Mouse (Mus musculus) E14TG2a.4 (cell line): ENCODE data around the gene Erg28.

ENCODE experiments used
- H3K27me3 ChIP-seq: 2 replicates; pipeline ENCODE4 v1.6.1; 2014; ENCODE audit warnings: low read length, control low read depth; ENCODE audit not compliant: insufficient read depth
- H3K36me3 ChIP-seq: 2 replicates; pipeline ENCODE4 v1.6.1; 2014; ENCODE audit warnings: low read length, control low read depth; ENCODE audit not compliant: insufficient read depth
- H3K4me1 ChIP-seq: replicated peaks from 2 replicates; pipeline ENCODE4 v1.6.1; 2014; ENCODE audit warnings: low read depth, low read length, control low read depth
- H3K4me3 ChIP-seq: replicated peaks from 2 replicates; pipeline ENCODE4 v1.5.1; 2014; ENCODE audit warnings: mild to moderate bottlenecking, low read length
- H3K9me3 ChIP-seq: 2 replicates; pipeline ENCODE4 v1.6.1; 2014; ENCODE audit warnings: low read length, control low read depth
- CTCF ChIP-seq: conservative IDR thresholded peaks from 2 replicates; pipeline ENCODE4 v1.5.1; 2014; ENCODE audit warnings: low read length
- NANOG ChIP-seq: IDR thresholded peaks from 2 replicates; pipeline ENCODE4 v1.6.1; 2014; ENCODE audit warnings: borderline replicate concordance, low read length, mixed read lengths
- POU5F1 ChIP-seq: IDR thresholded peaks from 2 replicates; pipeline ENCODE4 v1.6.1; 2014; ENCODE audit warnings: low read length, borderline replicate concordance

The Erg28 gene

GRCm38 (mm10) chr12:85809726-85810125 lies 14.6 kb downstream of the Erg28 start:
- Histone ChIP-seq H3K36me3 (peaks cover 44% of the 10 kb centered on the region), H3K9me3 (peaks cover 13% of the 10 kb centered on the region), H3K4me3 (no peak overlapping the region), H3K27me3 (no peaks in the 10 kb centered on the region), H3K4me1 (peaks cover 50% of the 10 kb centered on the region)
- TF ChIP-seq NANOG: no peak
- TF ChIP-seq POU5F1: no peak
- no peak for TF ChIP-seq CTCF

- H3K4me1 ChIP-seq: no peaks in the 10 kb centered on the region
- H3K4me3 ChIP-seq: no peak overlapping the region
- no peaks in the 10 kb centered on the region for H3K36me3 ChIP-seq
- H3K9me3 ChIP-seq: no peaks in the 10 kb centered on the region
- TF ChIP-seq CTCF: no peak
- no peak for TF ChIP-seq POU5F1
- no peak for TF ChIP-seq NANOG
- H3K27me3 ChIP-seq: peaks cover 2% of the 10 kb centered on the region
Observed at GRCm38 (mm10) chr12:85800031-85800430, 24.3 kb downstream of the Erg28 start.

- Histone ChIP-seq H3K4me1 (no peaks in the 10 kb centered on the region), H3K9me3 (no peaks in the 10 kb centered on the region), H3K36me3 (no peaks in the 10 kb centered on the region), H3K27me3 (no peaks in the 10 kb centered on the region; the same call in none of the 2 replicates), H3K4me3 (no peak overlapping the region)
- no peak for TF ChIP-seq CTCF
- TF ChIP-seq NANOG: no peak
- no peak for TF ChIP-seq POU5F1
Observed at GRCm38 (mm10) chr12:85795551-85795950, 28.8 kb downstream of the Erg28 start.

- Histone ChIP-seq H3K4me1 (no peaks in the 10 kb centered on the region), H3K27me3 (no peaks in the 10 kb centered on the region; the same call in none of the 2 replicates), H3K9me3 (0 out of 2 replicates have a peak, but pooled peaks cover 4% of the 10 kb centered on the region), H3K36me3 (no peaks in the 10 kb centered on the region), H3K4me3 (no peak overlapping the region)
- TF ChIP-seq POU5F1: no peak
- TF ChIP-seq CTCF: no peak
- TF ChIP-seq NANOG: no peak
Observed at GRCm38 (mm10) chr12:85794094-85794493, 30.3 kb downstream of the Erg28 start.

GRCm38 (mm10) chr12:85792821-85793346 lies 31.5 kb downstream of the Erg28 start:
- H3K27me3 ChIP-seq: no peaks in the 10 kb centered on the region; the same call in none of the 2 replicates
- no peaks in the 10 kb centered on the region for H3K4me1 ChIP-seq
- no peak for TF ChIP-seq CTCF
- TF ChIP-seq POU5F1: no peak
- no peak for TF ChIP-seq NANOG
- no peaks in the 10 kb centered on the region for H3K36me3 ChIP-seq
- H3K4me3 ChIP-seq: no peak overlapping the region
- H3K9me3 ChIP-seq: 0 out of 2 replicates have a peak, but pooled peaks cover 4% of the 10 kb centered on the region

- H3K36me3 ChIP-seq: no peaks in the 10 kb centered on the region
- H3K4me1 ChIP-seq: no peaks in the 10 kb centered on the region
- no peak overlapping the region for H3K4me3 ChIP-seq
- TF ChIP-seq POU5F1: no peak
- TF ChIP-seq NANOG: no peak
- no peak for TF ChIP-seq CTCF
- H3K9me3 ChIP-seq: 0 out of 2 replicates have a peak, but pooled peaks cover 4% of the 10 kb centered on the region
- no peaks in the 10 kb centered on the region; the same call in none of the 2 replicates for H3K27me3 ChIP-seq
Observed at GRCm38 (mm10) chr12:85792158-85792557, 32.2 kb downstream of the Erg28 start.

GRCm38 (mm10) chr12:85784916-85785815 lies 39.2 kb downstream of the Erg28 start:
- 0 out of 2 replicates have a peak, but pooled peaks cover 4% of the 10 kb centered on the region for H3K9me3 ChIP-seq

GRCm38 (mm10) chr12:85781606-85782005 lies 42.7 kb downstream of the Erg28 start:
- no peak for TF ChIP-seq CTCF
- no peak for TF ChIP-seq NANOG
- TF ChIP-seq POU5F1: no peak
- H3K4me3 ChIP-seq: no peak overlapping the region
- H3K9me3 ChIP-seq: no peaks in the 10 kb centered on the region
- no peaks in the 10 kb centered on the region for H3K36me3 ChIP-seq
- H3K27me3 ChIP-seq: no peaks in the 10 kb centered on the region
- peaks cover 32% of the 10 kb centered on the region for H3K4me1 ChIP-seq

More at GRCm38 (mm10) chr12:85784916-85785815, 39.2 kb downstream of the Erg28 start:
- H3K4me3 ChIP-seq: no peak overlapping the region
- H3K27me3 ChIP-seq: no peaks in the 10 kb centered on the region
- no peaks in the 10 kb centered on the region for H3K36me3 ChIP-seq
- no peak for TF ChIP-seq NANOG
- TF ChIP-seq POU5F1: no peak
- TF ChIP-seq CTCF: no peak
- H3K4me1 ChIP-seq: peaks cover 16% of the 10 kb centered on the region

- no peaks in the 10 kb centered on the region for H3K9me3 ChIP-seq
- H3K36me3 ChIP-seq: no peaks in the 10 kb centered on the region
- H3K4me1 ChIP-seq: peaks cover 22% of the 10 kb centered on the region
- no peak overlapping the region for H3K4me3 ChIP-seq
- no peak for TF ChIP-seq NANOG
- no peaks in the 10 kb centered on the region for H3K27me3 ChIP-seq
Observed at GRCm38 (mm10) chr12:85779707-85780106, 44.6 kb downstream of the Erg28 start.
